In genomic region chr13:57107956-57108355, GRCm38 (mm10) we compare ENCODE assay signal across 13 mouse cellular contexts.
DNase-seq lines count a peak whose midpoint lies in the region; ATAC-seq and TF ChIP-seq lines count a peak whose summit lies in the region.
"Had no signal": no experiment of that assay in that cellular context is flagged by ENCODE, and none has a peak within 500 bp of the region (broad histone marks: within the 10 kb centered on the region; RNA-seq: fewer than 3 reads in every experiment).

No protein-coding gene starts in this region.

- H3K9ac ChIP-seq in heart, embryonic 11.5 days (ENCODE audit: low read depth, low read length): no peak overlapping the region
- no peak overlapping the region for H3K9ac ChIP-seq in forebrain, embryonic 15.5 days (replicated peaks)
- H3K9ac ChIP-seq in midbrain, embryonic 15.5 days: 0 out of 2 replicates have a peak overlapping the region, but pooled peaks have one; percentile 18
- H3K9ac ChIP-seq: lung, embryonic 14.5 days had no signal

- peaks cover 3% of the 10 kb centered on the region; the same call in 1 of the 2 replicates for H3K4me1 ChIP-seq in heart, embryonic 11.5 days (ENCODE audit: control insufficient read depth, insufficient read depth, low read length)
- H3K4me1 ChIP-seq in forebrain, embryonic 15.5 days: peaks cover 9% of the 10 kb centered on the region
- H3K4me1 ChIP-seq in midbrain, embryonic 15.5 days: peaks cover 19% of the 10 kb centered on the region

- no peak for TF ChIP-seq CTCF in brain, embryonic 14.5 days (IDR thresholded peaks at IDR 0.05; ENCODE audit: borderline replicate concordance, extremely low read depth, insufficient read depth, insufficient read length)

- H3K4me2 ChIP-seq in heart, embryonic 11.5 days: peak overlapping the region; percentile 31; the same call in 1 of the 2 replicates
- 0 out of 2 replicates have a peak overlapping the region, but pooled peaks have one; percentile 2 for H3K4me2 ChIP-seq in forebrain, embryonic 15.5 days (replicated peaks)
- no peak overlapping the region; the same call in 1 of the 2 replicates for H3K4me2 ChIP-seq in midbrain, embryonic 15.5 days
- H3K4me2 ChIP-seq: lung, embryonic 14.5 days had no signal

- no peak overlapping the region for H3K27ac ChIP-seq in heart, embryonic 11.5 days (ENCODE audit: low read depth, low read length)
- no peak overlapping the region for H3K27ac ChIP-seq in forebrain, embryonic 15.5 days (replicated peaks)
- peak overlapping the region; percentile 60 for H3K27ac ChIP-seq in midbrain, embryonic 15.5 days
- H3K27ac ChIP-seq: kidney, postnatal 0 days had no signal

- TF ChIP-seq POLR2A in brain, embryonic 14.5 days (IDR thresholded peaks at IDR 0.05; ENCODE audit: borderline replicate concordance, extremely low read depth, insufficient read depth, insufficient read length, poor library complexity, severe bottlenecking): no peak

- 13% methylated on average over 12 of the region's 12 CpGs for WGBS in heart, embryonic 11.5 days (ENCODE audit: insufficient replicate concordance)
- 4% methylated on average over 12 of the region's 12 CpGs for WGBS in forebrain, embryonic 15.5 days
- 2% methylated on average over 12 of the region's 12 CpGs for WGBS in midbrain, embryonic 15.5 days

- intact Hi-C loops in left cerebral cortex, postnatal 10 days (cut with DNase I): no loop called here

- H3K4me3 ChIP-seq in heart, embryonic 11.5 days (ENCODE audit: low read depth, low read length): no peak overlapping the region
- no peak overlapping the region for H3K4me3 ChIP-seq in forebrain, embryonic 15.5 days
- no peak overlapping the region for H3K4me3 ChIP-seq in midbrain, embryonic 15.5 days

- 0 out of 2 replicates have a peak, but pooled peaks cover 3% of the 10 kb centered on the region for H3K9me3 ChIP-seq in heart, embryonic 11.5 days (replicated peaks; ENCODE audit: control insufficient read depth, low read length)
- no peaks in the 10 kb centered on the region for H3K9me3 ChIP-seq in forebrain, embryonic 15.5 days
- H3K9me3 ChIP-seq in midbrain, embryonic 15.5 days: no peaks in the 10 kb centered on the region

- DNase-seq in heart, adult 9 months (ENCODE audit: low spot score in 2 of 2): no peak
- DNase-seq in brain, embryonic 14.5 days (ENCODE audit: low read depth): peak; percentile 72
- no peak for DNase-seq in thymus, adult 18-20 months
- DNase-seq in left cerebral cortex, postnatal 10 days (ENCODE audit: extremely low spot score in 1 of 2, low spot score in 2 of 2): no peak
- DNase-seq: adrenal gland, postnatal 25 days; cerebellum, adult 9-11 months; left cerebral cortex, postnatal 4 days; lung, embryonic 14.5 days had no signal

- ATAC-seq in heart, embryonic 11.5 days (replicated peaks; ENCODE audit: insufficient number of reproducible peaks, low FRiP score, low TSS enrichment): no peak
- no peak for ATAC-seq in forebrain, embryonic 15.5 days (replicated peaks)
- peak; percentile 52; the same call in 1 of the 2 replicates for ATAC-seq in midbrain, embryonic 15.5 days (replicated peaks)
- no peak for ATAC-seq in cerebellum, adult (ENCODE audit: insufficient number of reproducible peaks, low FRiP score, low TSS enrichment)

- H3K36me3 ChIP-seq in heart, embryonic 11.5 days (ENCODE audit: control insufficient read depth, insufficient read depth, low read length): no peaks in the 10 kb centered on the region
- H3K36me3 ChIP-seq in forebrain, embryonic 15.5 days: no peaks in the 10 kb centered on the region
- H3K36me3 ChIP-seq in midbrain, embryonic 15.5 days (replicated peaks): no peaks in the 10 kb centered on the region

- no peaks in the 10 kb centered on the region for H3K27me3 ChIP-seq in heart, embryonic 11.5 days (ENCODE audit: control insufficient read depth, insufficient read depth, low read length)
- peaks cover 3% of the 10 kb centered on the region; the same call in 1 of the 2 replicates for H3K27me3 ChIP-seq in forebrain, embryonic 15.5 days
- H3K27me3 ChIP-seq in midbrain, embryonic 15.5 days (replicated peaks): no peaks in the 10 kb centered on the region
